Mouse (Mus musculus) E14TG2a.4 (cell line): ENCODE results near the gene Zfp865.
"Not testable (repeated sequence)": the region's sequence is repeated elsewhere in the genome, so short reads cannot be mapped to it uniquely, and the experiment has no call there.

Experiments
- H3K27me3 ChIP-seq: 2 replicates; pipeline ENCODE4 v1.6.1; 2014; ENCODE audit warnings: low read length, control low read depth; ENCODE audit not compliant: insufficient read depth
- H3K36me3 ChIP-seq: 2 replicates; pipeline ENCODE4 v1.6.1; 2014; ENCODE audit warnings: low read length, control low read depth; ENCODE audit not compliant: insufficient read depth
- H3K4me1 ChIP-seq: replicated peaks from 2 replicates; pipeline ENCODE4 v1.6.1; 2014; ENCODE audit warnings: low read depth, low read length, control low read depth
- H3K4me3 ChIP-seq: replicated peaks from 2 replicates; pipeline ENCODE4 v1.5.1; 2014; ENCODE audit warnings: mild to moderate bottlenecking, low read length
- H3K9me3 ChIP-seq: 2 replicates; pipeline ENCODE4 v1.6.1; 2014; ENCODE audit warnings: low read length, control low read depth
- CTCF ChIP-seq: conservative IDR thresholded peaks from 2 replicates; pipeline ENCODE4 v1.5.1; 2014; ENCODE audit warnings: low read length
- NANOG ChIP-seq: IDR thresholded peaks from 2 replicates; pipeline ENCODE4 v1.6.1; 2014; ENCODE audit warnings: borderline replicate concordance, low read length, mixed read lengths
- POU5F1 ChIP-seq: IDR thresholded peaks from 2 replicates; pipeline ENCODE4 v1.6.1; 2014; ENCODE audit warnings: low read length, borderline replicate concordance

Gene Zfp865

GRCm38 (mm10) chr7:5060239-5060731 lies 40.1 kb downstream of the Zfp865 start:
- Histone ChIP-seq H3K27me3 (peaks cover 37% of the 10 kb centered on the region), H3K36me3 (peaks cover 25% of the 10 kb centered on the region), H3K9me3 (no peaks in the 10 kb centered on the region), H3K4me3 (peak overlapping the region; percentile 97), H3K4me1 (peaks cover 55% of the 10 kb centered on the region)
- TF ChIP-seq NANOG (no peak), CTCF (0 out of 2 replicates have a peak, but pooled peaks have one; percentile 16)

GRCm38 (mm10) chr7:5060944-5061773 lies 41.0 kb downstream of the Zfp865 start:
- H3K27me3 ChIP-seq, result peaks cover 28% of the 10 kb centered on the region
- H3K4me3 ChIP-seq, result peak overlapping the region; percentile 97
- H3K4me1 ChIP-seq, result peaks cover 60% of the 10 kb centered on the region
- peaks cover 34% of the 10 kb centered on the region for H3K36me3 ChIP-seq
- no peaks in the 10 kb centered on the region for H3K9me3 ChIP-seq
- TF ChIP-seq CTCF, result peak; percentile 51
- TF ChIP-seq NANOG, result no peak

GRCm38 (mm10) chr7:5061774-5062359 lies 41.7 kb downstream of the Zfp865 start, which contains the start of gene U2af2:
Gene U2af2, plus strand, starts transcription at chr7:5062143.
- H3K9me3 ChIP-seq, result no peaks in the 10 kb centered on the region
- H3K4me3 ChIP-seq, result peak within 1 kb of the TSS; percentile 97
- peaks cover 64% of the 10 kb centered on the region for H3K4me1 ChIP-seq
- no peak for TF ChIP-seq CTCF
- no peak for TF ChIP-seq NANOG
- no peak for TF ChIP-seq POU5F1
- peaks cover 41% of the 10 kb centered on the region for H3K36me3 ChIP-seq
- peaks cover 22% of the 10 kb centered on the region for H3K27me3 ChIP-seq

- Histone ChIP-seq H3K4me3 (peak overlapping the region; percentile 97), H3K36me3 (peaks cover 47% of the 10 kb centered on the region), H3K4me1 (peaks cover 64% of the 10 kb centered on the region), H3K27me3 (peaks cover 16% of the 10 kb centered on the region), H3K9me3 (no peaks in the 10 kb centered on the region)
- no peak for TF ChIP-seq CTCF
- TF ChIP-seq NANOG, result no peak
- TF ChIP-seq POU5F1, result no peak
Measured at GRCm38 (mm10) chr7:5062360-5063001, 42.3 kb downstream of the Zfp865 start.

GRCm38 (mm10) chr7:5064886-5065285 lies 44.7 kb downstream of the Zfp865 start:
- Histone ChIP-seq H3K9me3 (no peaks in the 10 kb centered on the region), H3K27me3 (no peaks in the 10 kb centered on the region), H3K36me3 (peaks cover 59% of the 10 kb centered on the region), H3K4me3 (peak overlapping the region; percentile 97), H3K4me1 (peaks cover 69% of the 10 kb centered on the region)
- no peak for TF ChIP-seq CTCF
- TF ChIP-seq POU5F1, result no peak
- no peak for TF ChIP-seq NANOG

- Histone ChIP-seq H3K36me3 (peaks cover 98% of the 10 kb centered on the region), H3K9me3 (no peaks in the 10 kb centered on the region), H3K4me3 (no peak overlapping the region), H3K27me3 (no peaks in the 10 kb centered on the region), H3K4me1 (peaks cover 87% of the 10 kb centered on the region)
- TF ChIP-seq NANOG, result no peak
- no peak for TF ChIP-seq CTCF
- no peak for TF ChIP-seq POU5F1
Measured at GRCm38 (mm10) chr7:5073586-5073985, 53.4 kb downstream of the Zfp865 start.

- H3K9me3 ChIP-seq, result no peaks in the 10 kb centered on the region
- peaks cover 90% of the 10 kb centered on the region for H3K36me3 ChIP-seq
- peaks cover 79% of the 10 kb centered on the region for H3K4me1 ChIP-seq
- H3K27me3 ChIP-seq, result no peaks in the 10 kb centered on the region
- H3K4me3 ChIP-seq, result no peak overlapping the region
- TF ChIP-seq NANOG, result no peak
- no peak for TF ChIP-seq POU5F1
- no peak for TF ChIP-seq CTCF
Measured at GRCm38 (mm10) chr7:5074984-5075383, 54.8 kb downstream of the Zfp865 start.

- H3K27me3 ChIP-seq, result no peaks in the 10 kb centered on the region
- TF ChIP-seq POU5F1 (no peak), NANOG (no peak), CTCF (no peak)
- no peak overlapping the region for H3K4me3 ChIP-seq
- H3K9me3 ChIP-seq, result no peaks in the 10 kb centered on the region
- peaks cover 75% of the 10 kb centered on the region for H3K4me1 ChIP-seq
- peaks cover 73% of the 10 kb centered on the region for H3K36me3 ChIP-seq
Measured at GRCm38 (mm10) chr7:5076931-5077330, 56.8 kb downstream of the Zfp865 start.

GRCm38 (mm10) chr7:5079365-5080009 lies 59.3 kb downstream of the Zfp865 start:
- Histone ChIP-seq H3K4me3 (peak overlapping the region; percentile 98), H3K36me3 (peaks cover 71% of the 10 kb centered on the region), H3K4me1 (peaks cover 68% of the 10 kb centered on the region)
- not testable (repeated sequence) for H3K9me3 ChIP-seq, H3K27me3 ChIP-seq
